Mouse (Mus musculus) cortical plate, adult 2 months (tissue): ENCODE measurements around the gene Dync1i1.

Experiments
- CTCF ChIP-seq: fragments of 200-500 bp; IDR thresholded peaks from 2 replicates; pipeline ENCODE4 v1.5.1; 2011; ENCODE audit warnings: mild to moderate bottlenecking, control low read depth, low read length; ENCODE audit not compliant: insufficient read depth; ENCODE audit errors: extremely low read depth
- POLR2A ChIP-seq: fragments of 200-500 bp; IDR thresholded peaks from 2 replicates; pipeline ENCODE4 v1.6.1; 2011; ENCODE audit warnings: mild to moderate bottlenecking, low read length, control low read depth; ENCODE audit not compliant: insufficient read depth; ENCODE audit errors: extremely low read depth

DNA sequence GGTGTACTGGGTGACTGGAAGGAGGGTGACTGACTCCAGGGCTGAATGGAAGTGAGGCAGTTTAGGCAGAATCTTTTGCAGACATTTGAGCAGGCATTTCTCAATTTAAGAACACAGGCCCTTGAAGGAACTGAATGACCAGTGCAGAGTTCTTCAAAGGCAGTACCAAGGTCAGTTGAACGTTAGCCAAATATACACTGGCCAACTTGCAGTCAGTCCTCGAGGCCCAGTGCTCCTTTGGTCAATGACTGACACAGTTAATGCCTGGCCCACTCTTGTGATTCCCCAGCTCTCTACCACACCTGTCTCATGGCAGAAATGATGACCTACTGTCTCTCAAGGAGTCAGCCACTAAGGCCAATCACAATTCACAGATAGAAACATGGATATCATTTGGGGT is 189.6 kb downstream of the Dync1i1 start:
- TF ChIP-seq CTCF (no peak), POLR2A (no peak)
